Mouse (Mus musculus): ENCODE results near the gene Gm6993. TPM values are rescaled to one million over a fixed set of nuclear protein-coding genes. Genes with fewer than 3 reads are reported as not detected.

Gm6993 gene
- polyA plus RNA-seq (2017; shearing (Covaris generic)) = not detected

GRCm38 (mm10) chr12:31240470-31240869 lies at the start of gene Gm6993:
Gm6993 (plus strand) TSS chr12:31240770.

DNA sequence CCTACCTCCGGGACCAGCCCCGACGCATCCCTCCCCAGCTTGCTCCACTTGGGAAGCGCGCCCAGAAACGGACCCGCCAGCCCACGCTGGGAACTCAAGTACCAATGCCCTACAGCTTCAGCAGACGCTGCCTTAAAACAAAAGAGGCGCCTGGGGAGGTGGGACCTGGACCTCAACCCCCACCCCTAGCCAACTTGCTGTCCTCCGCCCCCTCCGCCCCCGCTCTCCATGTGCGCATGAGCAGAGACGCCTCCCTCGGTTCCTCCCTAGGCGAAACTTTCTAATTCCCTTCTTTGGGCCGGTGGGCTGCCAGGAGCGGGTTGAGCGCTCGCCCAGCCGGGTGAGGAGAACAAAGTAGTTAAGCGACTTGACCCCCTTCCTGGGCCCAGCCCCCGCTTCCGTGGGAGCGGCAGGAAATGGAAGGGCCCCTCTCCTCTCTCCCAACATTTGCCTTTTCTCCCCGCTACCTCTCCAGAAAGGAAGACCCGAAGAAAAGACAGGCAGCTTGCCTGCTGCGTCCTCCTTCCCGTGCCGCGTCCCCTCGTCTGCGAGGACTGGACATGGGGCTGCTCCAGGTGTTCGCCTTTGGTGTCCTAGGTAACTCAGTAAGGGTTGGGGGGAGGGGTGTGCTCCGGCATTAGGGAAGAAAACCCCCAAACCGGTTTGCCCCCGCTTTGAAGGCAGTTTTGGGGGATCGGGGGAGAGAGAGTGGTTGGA lies 24.6 kb downstream of the Gm6993 start, which contains the start of gene Lamb1:
Gene Lamb1, plus strand, starts transcription at position 230 of the 717 bp plus-strand sequence.

Other genes starting within 250 kb of the Gm6993 start
- gene Fam110c, start 166.9 kb upstream of the Gm6993 start, polyA plus RNA-seq (2017; shearing (Covaris generic)) = 0.34 TPM
- gene Lamb1, start 24.5 kb downstream of the Gm6993 start, polyA plus RNA-seq (2017; shearing (Covaris generic)) = 0.12 TPM
- 92.6 TPM for gene Dld, start 110.7 kb downstream of the Gm6993 start, polyA plus RNA-seq (2017; shearing (Covaris generic))
- gene Slc26a3, start 150.1 kb downstream of the Gm6993 start, polyA plus RNA-seq (2017; shearing (Covaris generic)) = not detected